Mouse (Mus musculus) lung, adult 2 months (tissue): ENCODE data around the gene Abcc9.

Experiments
- CTCF ChIP-seq: fragments of 200-500 bp; IDR thresholded peaks from 2 replicates; pipeline ENCODE4 v1.5.1; 2011; ENCODE audit warnings: mild to moderate bottlenecking, low read length, control low read depth; ENCODE audit not compliant: insufficient read depth
- POLR2A ChIP-seq: fragments of 200-500 bp; IDR thresholded peaks from 2 replicates; pipeline ENCODE4 v1.6.1; 2011; ENCODE audit warnings: low read depth, mild to moderate bottlenecking, control low read depth, low read length, borderline replicate concordance; ENCODE audit errors: extremely low read depth

DNA sequence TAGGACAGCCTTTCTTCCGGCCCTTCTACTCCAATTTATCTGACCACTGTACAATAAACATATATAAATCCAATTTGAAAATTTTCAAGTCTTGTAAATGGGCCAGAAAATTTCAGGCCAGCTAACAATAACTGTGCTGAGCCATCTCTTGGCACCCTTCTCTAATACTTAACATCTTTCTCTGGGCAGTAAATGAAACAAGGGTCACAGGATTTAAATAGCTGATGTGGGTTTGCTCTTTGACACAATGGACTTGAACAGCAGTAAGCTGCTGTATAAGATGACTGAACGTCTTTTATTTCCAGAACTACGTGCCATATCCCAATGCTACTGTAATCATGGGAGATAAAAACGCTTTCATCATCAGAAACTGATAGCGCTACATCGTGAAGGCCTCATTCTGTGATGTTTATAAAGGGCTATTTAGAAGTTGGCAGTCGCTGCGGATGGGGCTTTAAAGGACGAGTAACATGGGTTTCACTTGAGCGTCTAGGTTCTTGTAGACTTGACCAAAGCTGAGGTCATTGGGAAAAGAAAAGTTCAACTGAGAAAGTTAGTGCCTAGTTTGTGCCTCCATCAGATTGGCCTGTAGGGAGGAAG lies 161.5 kb downstream of the Abcc9 start:
- TF ChIP-seq CTCF, result no peak
- TF ChIP-seq POLR2A, result no peak
